Mouse (Mus musculus) forebrain, embryonic 16.5 days (tissue): ENCODE data around the gene Mindy4b-ps. TPM values are rescaled to one million over a fixed set of nuclear protein-coding genes. Genes with fewer than 3 reads are reported as not detected.

ENCODE experiments used
- ATAC-seq: fragments of 200-750 bp; cut with Nextera tagmentation; 2 replicates; pipeline ENCODE4 v1.8.0; 2017; ENCODE audit warnings: mild to moderate bottlenecking, moderate library complexity
- H3K27ac ChIP-seq: fragments of 300-500 bp; sonication (generic); 2 replicates; pipeline ENCODE4 v1.5.1; 2014; ENCODE audit warnings: low read length, control low read depth
- H3K27me3 ChIP-seq: fragments of 300-500 bp; sonication (generic); replicated peaks from 2 replicates; pipeline ENCODE4 v1.6.1; 2014; ENCODE audit warnings: low read length; ENCODE audit not compliant: control insufficient read depth, insufficient read depth
- H3K36me3 ChIP-seq: fragments of 300-500 bp; sonication (generic); 2 replicates; pipeline ENCODE4 v1.6.1; 2014; ENCODE audit not compliant: control insufficient read depth, insufficient read depth
- H3K4me1 ChIP-seq: fragments of 300-500 bp; sonication (generic); replicated peaks from 2 replicates; pipeline ENCODE4 v1.6.1; 2014; ENCODE audit warnings: low read length; ENCODE audit not compliant: control insufficient read depth, insufficient read depth
- H3K4me2 ChIP-seq: fragments of 300-500 bp; sonication (generic); 2 replicates; pipeline ENCODE4 v1.6.1; 2014; ENCODE audit warnings: mild to moderate bottlenecking, low read length, control low read depth
- H3K4me3 ChIP-seq: fragments of 300-500 bp; sonication (generic); replicated peaks from 2 replicates; pipeline ENCODE4 v1.5.1; 2014; ENCODE audit warnings: mild to moderate bottlenecking, low read length, control low read depth
- H3K9ac ChIP-seq: fragments of 300-500 bp; sonication (generic); replicated peaks from 2 replicates; pipeline ENCODE4 v1.6.1; 2014; ENCODE audit warnings: low read depth, low read length, control low read depth
- H3K9me3 ChIP-seq: fragments of 300-500 bp; sonication (generic); 2 replicates; pipeline ENCODE4 v1.6.1; 2016; ENCODE audit warnings: low read length; ENCODE audit not compliant: control insufficient read depth
- WGBS: fragments of 180-500 bp; shearing (Covaris S2); extraction: QIAGEN DNeasy Blood & Tissue Kit; methylation state at CpG from one replicate; pipeline ENCODE4 v1.1.7; 2014; 5-methylcytosine and 5-hydroxymethylcytosine counted together
- polyA plus RNA-seq: library from polyadenylated mRNA; unstranded; fragments of >200 nt; fragmentation: Nextera tagmentation; extraction: Ambion mirVana; gene quantifications from 2 replicates; pipeline ENCODE4 v1.2.1, GENCODE M21; 2015

Gene Mindy4b-ps
- polyA plus RNA-seq, 1 experiment from 2014 or later, result not detected

DNA sequence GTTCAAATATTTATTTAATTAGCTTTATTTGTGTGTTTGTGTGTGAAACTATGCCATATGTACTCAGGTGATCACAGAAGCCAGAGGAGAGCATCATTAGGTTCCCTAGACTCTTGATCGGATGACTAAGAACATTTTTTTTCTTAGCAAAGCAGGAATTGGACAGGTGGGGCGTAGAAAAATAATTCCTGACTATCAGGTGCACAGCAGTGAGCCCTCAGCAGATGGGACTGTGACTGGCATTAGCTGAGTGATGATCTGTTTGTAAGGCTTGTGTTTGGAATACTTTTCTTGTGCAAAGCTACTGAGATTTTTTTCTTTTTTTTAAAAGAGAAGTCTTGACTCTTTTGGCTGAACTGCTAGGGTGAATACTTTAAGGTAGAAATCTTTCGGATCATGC lies 67.8 kb downstream of the Mindy4b-ps start:
- H3K27ac ChIP-seq, result no peak overlapping the region
- H3K27me3 ChIP-seq, result no peaks in the 10 kb centered on the region
- no peaks in the 10 kb centered on the region for H3K36me3 ChIP-seq
- H3K4me3 ChIP-seq, result no peak overlapping the region
- WGBS, result 91% methylated on average over 3 of the region's 3 CpGs
- H3K9me3 ChIP-seq, result no peaks in the 10 kb centered on the region
- H3K4me2 ChIP-seq, result no peak overlapping the region
- 0 out of 2 replicates have a peak, but pooled peaks cover 2% of the 10 kb centered on the region for H3K4me1 ChIP-seq
- no peak overlapping the region for H3K9ac ChIP-seq
- no peak for ATAC-seq

DNA sequence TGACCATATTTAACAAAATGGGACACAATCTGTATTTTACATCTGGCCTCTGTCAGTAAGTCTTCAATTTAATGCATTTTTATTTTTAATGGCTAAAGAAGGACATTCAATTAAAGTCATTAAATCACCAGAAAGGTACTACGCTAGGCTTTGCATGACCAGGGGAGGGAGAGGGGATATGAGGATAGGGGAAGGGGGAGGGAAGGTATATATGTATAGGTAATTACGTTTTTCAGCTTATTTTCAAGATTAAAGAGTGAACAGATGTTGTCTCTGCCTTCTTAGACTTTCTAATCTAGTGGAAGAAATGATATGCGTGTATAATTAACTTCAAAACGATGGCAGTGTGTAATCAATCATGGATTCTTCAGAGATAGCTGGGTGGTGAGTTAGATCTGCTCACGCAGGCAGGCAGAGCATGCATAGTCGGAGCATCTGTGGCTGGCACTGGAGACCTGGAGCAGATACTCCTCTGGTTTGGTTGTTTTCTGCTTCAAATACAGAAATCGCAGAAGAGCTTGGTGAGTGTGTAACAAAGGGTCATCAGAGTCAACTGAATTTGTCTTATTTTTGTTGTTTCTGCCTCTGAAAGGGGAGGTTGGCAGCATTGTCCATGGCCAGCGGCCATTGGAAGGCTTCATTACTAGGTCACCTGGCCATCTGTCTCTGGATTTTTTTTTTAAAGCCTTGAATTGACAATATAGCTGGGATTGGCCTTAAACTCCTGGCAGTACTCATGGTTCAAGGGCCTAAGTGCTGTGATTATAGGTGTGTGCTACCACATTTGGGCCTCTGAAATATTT lies 70.1 kb downstream of the Mindy4b-ps start:
- 67% methylated on average over 8 of the region's 8 CpGs for WGBS
- Histone ChIP-seq H3K27me3 (no peaks in the 10 kb centered on the region), H3K27ac (no peak overlapping the region), H3K4me3 (no peak overlapping the region), H3K4me2 (no peak overlapping the region), H3K4me1 (0 out of 2 replicates have a peak, but pooled peaks cover 2% of the 10 kb centered on the region), H3K9ac (no peak overlapping the region), H3K9me3 (no peaks in the 10 kb centered on the region), H3K36me3 (no peaks in the 10 kb centered on the region)
- no peak for ATAC-seq

DNA sequence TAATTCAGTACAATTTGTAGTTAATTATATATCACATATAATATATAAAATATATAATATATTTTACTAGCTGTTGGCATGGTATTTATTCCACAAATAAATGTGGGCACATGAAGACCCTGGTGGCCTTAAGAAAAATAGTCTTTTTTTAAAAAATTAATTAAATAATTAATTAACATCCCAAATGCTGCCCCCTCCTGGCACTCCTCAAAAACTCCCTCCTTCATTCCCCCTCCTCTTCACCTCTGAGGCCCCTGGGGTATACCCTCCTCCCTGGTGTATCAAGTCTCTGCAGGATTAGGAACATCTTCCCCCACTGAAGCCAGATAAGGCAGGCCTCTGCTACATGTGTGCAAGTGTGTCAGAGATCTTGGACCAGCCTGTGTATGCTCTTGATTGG lies 73.4 kb downstream of the Mindy4b-ps start:
- Histone ChIP-seq H3K27me3 (no peaks in the 10 kb centered on the region), H3K9me3 (no peaks in the 10 kb centered on the region), H3K4me3 (no peak overlapping the region), H3K36me3 (no peaks in the 10 kb centered on the region), H3K4me1 (0 out of 2 replicates have a peak, but pooled peaks cover 2% of the 10 kb centered on the region), H3K27ac (no peak overlapping the region), H3K4me2 (no peak overlapping the region), H3K9ac (no peak overlapping the region)
- ATAC-seq, result no peak; the same call in 1 of the 2 replicates

DNA sequence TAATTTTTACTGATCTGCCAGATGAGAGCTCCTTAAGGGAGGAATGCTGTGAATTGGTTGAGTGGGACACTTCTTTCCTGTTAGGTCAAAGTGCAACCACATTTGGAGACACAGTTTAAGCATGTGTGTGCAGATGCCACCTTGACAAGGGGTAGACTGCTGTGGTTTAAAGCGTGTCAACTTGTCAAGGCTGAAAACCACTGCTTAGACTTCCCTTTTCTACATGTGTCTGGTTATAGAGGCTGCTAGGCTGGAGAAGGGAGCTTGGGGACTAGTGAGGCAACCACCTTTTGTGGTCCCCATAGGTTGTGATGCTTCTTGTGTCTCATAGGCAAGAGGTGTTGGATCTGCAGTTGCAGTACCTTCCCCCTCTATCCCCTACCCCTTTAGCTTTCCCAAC lies 74.2 kb downstream of the Mindy4b-ps start:
- no peak overlapping the region for H3K4me3 ChIP-seq
- ATAC-seq, result no peak
- WGBS, result 85% methylated on average over 1 of the region's 1 CpGs
- no peaks in the 10 kb centered on the region for H3K27me3 ChIP-seq
- H3K9me3 ChIP-seq, result no peaks in the 10 kb centered on the region
- H3K4me2 ChIP-seq, result no peak overlapping the region
- no peak overlapping the region for H3K27ac ChIP-seq
- 0 out of 2 replicates have a peak, but pooled peaks cover 2% of the 10 kb centered on the region for H3K4me1 ChIP-seq
- no peaks in the 10 kb centered on the region for H3K36me3 ChIP-seq
- H3K9ac ChIP-seq, result no peak overlapping the region

DNA sequence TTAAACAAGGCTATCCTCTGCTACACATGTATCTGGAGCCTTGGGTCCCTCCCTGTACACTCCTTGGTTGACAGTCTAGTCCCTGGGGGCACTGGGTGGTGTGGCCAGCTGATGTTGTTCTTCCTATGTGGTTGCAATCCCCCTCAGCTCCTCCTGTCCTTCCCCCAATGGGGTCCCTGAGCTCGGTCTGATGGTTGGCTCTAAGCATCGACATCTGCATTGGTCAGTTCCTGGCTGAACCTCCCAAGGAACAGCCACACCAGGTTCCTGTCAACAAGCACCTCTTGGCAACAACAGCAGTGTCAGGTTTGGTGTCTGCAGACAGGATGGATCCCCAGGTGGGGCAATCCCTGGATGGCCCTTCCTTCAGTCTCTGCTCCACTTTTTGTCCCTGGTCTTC lies 82.6 kb downstream of the Mindy4b-ps start:
- H3K4me3 ChIP-seq, result no peak overlapping the region
- no peaks in the 10 kb centered on the region for H3K9me3 ChIP-seq
- H3K27me3 ChIP-seq, result no peaks in the 10 kb centered on the region
- H3K36me3 ChIP-seq, result no peaks in the 10 kb centered on the region
- H3K4me2 ChIP-seq, result no peak overlapping the region
- 69% methylated on average over 2 of the region's 2 CpGs for WGBS
- no peak overlapping the region for H3K27ac ChIP-seq
- H3K4me1 ChIP-seq, result 0 out of 2 replicates have a peak, but pooled peaks cover 2% of the 10 kb centered on the region
- no peak overlapping the region for H3K9ac ChIP-seq
- no peak for ATAC-seq

Other genes with a start within 250 kb of the Mindy4b-ps start
- 22.1 and 23.0 TPM in 2 replicates for gene Selenot, start 245.7 kb downstream of the Mindy4b-ps start, polyA plus RNA-seq
- 0.21 TPM in 1 of 2 replicates, not detected in the other for gene Erich6, start 185.1 kb downstream of the Mindy4b-ps start, polyA plus RNA-seq
- gene Siah2, start 129.9 kb downstream of the Mindy4b-ps start, polyA plus RNA-seq, result 7.8 and 7.9 TPM in 2 replicates
- 0.94 and 2.0 TPM in 2 replicates for gene Clrn1, start 63.0 kb upstream of the Mindy4b-ps start, polyA plus RNA-seq
- 3.3 and 4.3 TPM in 2 replicates for gene Med12l, start 183.5 kb upstream of the Mindy4b-ps start, polyA plus RNA-seq